Comparison of ENCODE assay signal across 11 mouse cellular contexts in the genomic region with DNA sequence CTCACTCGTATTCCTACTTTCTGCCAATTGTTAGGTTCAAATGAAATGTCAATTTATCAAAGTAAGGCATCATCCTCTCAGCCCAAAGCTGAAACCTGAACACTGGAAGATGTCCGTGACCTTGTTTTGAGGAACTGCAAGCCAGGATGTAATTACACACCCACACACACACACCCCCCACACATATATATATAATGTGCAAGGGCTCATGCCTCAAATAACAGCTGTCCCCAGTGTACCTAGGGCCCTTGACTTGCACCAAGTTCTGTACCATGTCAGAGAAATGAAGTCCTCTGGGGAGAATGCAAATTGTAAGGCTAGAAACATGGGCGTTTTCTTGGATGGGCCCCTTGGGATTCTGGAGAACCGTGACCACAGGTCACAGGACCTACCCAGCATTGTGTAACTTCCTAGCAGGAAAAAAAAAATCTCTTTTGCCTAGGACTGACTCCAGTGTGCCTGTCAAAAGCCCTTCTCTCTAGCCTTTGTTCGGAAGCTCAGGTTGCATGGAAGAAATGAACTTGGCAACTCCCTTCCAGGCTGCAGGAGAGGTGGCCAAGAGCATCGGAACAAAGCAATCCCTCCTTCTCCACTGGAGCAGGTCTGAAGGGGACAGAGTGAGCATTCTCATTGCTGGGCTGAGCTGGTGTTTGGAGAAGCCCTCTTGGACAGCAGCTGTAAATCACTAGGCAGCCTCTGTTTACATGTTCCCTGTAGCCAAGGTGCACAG.
DNase-seq lines count a peak whose midpoint lies in the region; ATAC-seq and TF ChIP-seq lines count a peak whose summit lies in the region.
"Had no signal": no experiment of that assay in that cellular context is flagged by ENCODE, and none has a peak within 500 bp of the region (broad histone marks: within the 10 kb centered on the region; RNA-seq: fewer than 3 reads in every experiment).

No protein-coding gene starts in this region.

- peak; percentile 19 to 58 for DNase-seq in adrenal gland, adult (ENCODE audit: inconsistent age in 2 of 2, low spot score in 1 of 2)
- DNase-seq in adrenal gland, adult 18-20 months (ENCODE audit: low spot score in 2 of 2): no peak
- DNase-seq in heart, postnatal 0 days (ENCODE audit: low spot score): no peak
- DNase-seq in kidney, postnatal 14 days: peak; percentile 25
- DNase-seq in right cerebral cortex, postnatal 14 days: no peak
- DNase-seq in cerebellum, postnatal 4 days (ENCODE audit: low spot score in 2 of 2): no peak
- DNase-seq: cerebellum, adult 8-10 months; thymus, postnatal 36 days had no signal

- no peaks in the 10 kb centered on the region for H3K4me1 ChIP-seq in heart, postnatal 0 days (ENCODE audit: control insufficient read depth, insufficient read depth)
- H3K4me1 ChIP-seq in midbrain, embryonic 15.5 days: no peaks in the 10 kb centered on the region
- H3K4me1 ChIP-seq: forebrain, embryonic 12.5 days had no signal

- no peaks in the 10 kb centered on the region for H3K79me3 ChIP-seq in C2C12 (ENCODE audit: low read depth)

- TF ChIP-seq CTCF in C2C12 (IDR thresholded peaks at IDR 0.05; ENCODE audit: control insufficient read depth, insufficient read depth, insufficient read length): no peak
- no peak for TF ChIP-seq CTCF in heart, postnatal 0 days (IDR thresholded peaks at IDR 0.05; ENCODE audit: low read depth)

- no peak for TF ChIP-seq EP300 in heart, postnatal 0 days (IDR thresholded peaks at IDR 0.05; ENCODE audit: low read depth)

- H3K79me2 ChIP-seq in C2C12 (ENCODE audit: control insufficient read depth, insufficient read depth): no peaks in the 10 kb centered on the region

- peak; percentile 74 for ATAC-seq in heart, postnatal 0 days (ENCODE audit: insufficient read depth, low read depth)
- ATAC-seq in midbrain, embryonic 15.5 days (replicated peaks): no peak

- WGBS in heart, postnatal 0 days: 60% methylated on average over 6 of the region's 6 CpGs
- WGBS in midbrain, embryonic 15.5 days: 80% methylated on average over 6 of the region's 6 CpGs

- no peaks in the 10 kb centered on the region for H3K36me3 ChIP-seq in C2C12 (ENCODE audit: control insufficient read depth, insufficient read depth)
- H3K36me3 ChIP-seq in heart, postnatal 0 days (replicated peaks; ENCODE audit: control insufficient read depth, insufficient read depth, low read length): no peaks in the 10 kb centered on the region
- no peaks in the 10 kb centered on the region for H3K36me3 ChIP-seq in midbrain, embryonic 15.5 days (replicated peaks)
- H3K36me3 ChIP-seq: forebrain, embryonic 12.5 days had no signal

- H3K4me2 ChIP-seq in heart, postnatal 0 days (ENCODE audit: low read depth, low read length): no peak overlapping the region
- no peak overlapping the region for H3K4me2 ChIP-seq in midbrain, embryonic 15.5 days
- H3K4me2 ChIP-seq: forebrain, embryonic 12.5 days had no signal

- no peak overlapping the region for H3ac ChIP-seq in C2C12 (ENCODE audit: control insufficient read depth, insufficient read length, low read depth)

- no peaks in the 10 kb centered on the region for H3K27me3 ChIP-seq in C2C12 (ENCODE audit: control insufficient read depth, insufficient read depth, insufficient read length)
- no peaks in the 10 kb centered on the region for H3K27me3 ChIP-seq in heart, postnatal 0 days (ENCODE audit: control insufficient read depth, insufficient read depth, low read length)
- H3K27me3 ChIP-seq in midbrain, embryonic 15.5 days (replicated peaks): no peaks in the 10 kb centered on the region
- H3K27me3 ChIP-seq: forebrain, embryonic 12.5 days had no signal

- no peak overlapping the region for H3K9ac ChIP-seq in heart, postnatal 0 days (replicated peaks; ENCODE audit: low read depth, low read length)
- H3K9ac ChIP-seq in midbrain, embryonic 15.5 days: no peak overlapping the region
- H3K9ac ChIP-seq: forebrain, embryonic 12.5 days had no signal

- H3K27ac ChIP-seq in heart, postnatal 0 days (ENCODE audit: low read depth): peak overlapping the region; percentile 79
- H3K27ac ChIP-seq in midbrain, embryonic 15.5 days: no peak overlapping the region
- H3K27ac ChIP-seq: forebrain, embryonic 12.5 days had no signal

- no peak overlapping the region for H3K4me3 ChIP-seq in C2C12 (ENCODE audit: insufficient read depth, poor library complexity, severe bottlenecking)
- no peak overlapping the region for H3K4me3 ChIP-seq in heart, postnatal 0 days (ENCODE audit: low read depth, low read length)
- no peak overlapping the region for H3K4me3 ChIP-seq in midbrain, embryonic 15.5 days
- H3K4me3 ChIP-seq: forebrain, embryonic 12.5 days had no signal

- no peaks in the 10 kb centered on the region for H3K9me3 ChIP-seq in heart, postnatal 0 days (replicated peaks; ENCODE audit: control insufficient read depth, low read length)
- H3K9me3 ChIP-seq in midbrain, embryonic 15.5 days: no peaks in the 10 kb centered on the region
- H3K9me3 ChIP-seq: forebrain, embryonic 12.5 days had no signal

TF ChIP-seq in C2C12, 6 proteins besides CTCF, POLR2A, EP300 and RAD21:
- TF ChIP-seq MAX (IDR thresholded peaks at IDR 0.05) (no peak), MYOD1 (IDR thresholded peaks at IDR 0.05; ENCODE audit: control insufficient read depth, insufficient read length, low read depth) (no peak), FOSL1 (IDR thresholded peaks at IDR 0.05; ENCODE audit: insufficient read depth, low read length, poor library complexity, severe bottlenecking) (no peak), USF1 (IDR thresholded peaks at IDR 0.05; ENCODE audit: low read depth) (no peak), CEBPB (IDR thresholded peaks at IDR 0.05; ENCODE audit: low read depth) (peak; percentile 81), MYOG (IDR thresholded peaks at IDR 0.05; ENCODE audit: control insufficient read depth, extremely low read depth, insufficient read length) (no peak)
TF ChIP-seq in C2C12: peak in this region for 1.

Comparison
In these comparisons a context has a peak if more than half of its experiments do, and no peak if none do; other contexts are left out.
1. DNase-seq: peak in adrenal gland, adult (2 of 2) and kidney, postnatal 14 days (single experiment); none in adrenal gland, adult 18-20 months (0 of 2), heart, postnatal 0 days (single experiment), right cerebral cortex, postnatal 14 days (single experiment) and cerebellum, postnatal 4 days (0 of 2).